Mouse (Mus musculus): ENCODE results near the gene Gm17268.

- TF ChIP-seq ZC3H11A (IDR thresholded peaks at IDR 0.05; ENCODE audit: borderline replicate concordance, low read depth, low read length) (no peak), CHD2 (IDR thresholded peaks at IDR 0.05; ENCODE audit: low read depth, low read length) (no peak), MAFK (IDR thresholded peaks at IDR 0.05; ENCODE audit: insufficient read depth, low read depth, low read length) (no peak), HCFC1 (IDR thresholded peaks at IDR 0.05; ENCODE audit: borderline replicate concordance, insufficient read depth, low read length) (no peak)
These were observed 2.5 kb downstream of the Gm17268 start for GRCm38 (mm10) chr11:82035857-82036256.

Measured in ES-E14 (cell line).